Mouse (Mus musculus): ENCODE measurements around the gene Cel. TPM values are rescaled to one million over a fixed set of nuclear protein-coding genes. Genes with fewer than 3 reads are reported as not detected.

Gene Cel
- total and polyA plus RNA-seq, 2 experiments from 2014 or later, result not detected

- ATAC-seq, result no peak
- no peak overlapping the region for H3K4me3 ChIP-seq (ENCODE audit: low read length)
- H3K4me1 ChIP-seq (ENCODE audit: insufficient read depth, low read length), result no peaks in the 10 kb centered on the region
- H3K4me2 ChIP-seq (ENCODE audit: low read depth, low read length), result no peak overlapping the region
- WGBS, result 82% methylated on average over 7 of the region's 7 CpGs
- H3K36me3 ChIP-seq (ENCODE audit: insufficient read depth, low read length), result no peaks in the 10 kb centered on the region
- H3K9me3 ChIP-seq (ENCODE audit: low read length), result no peaks in the 10 kb centered on the region
- no peak overlapping the region for H3K9ac ChIP-seq (replicated peaks; ENCODE audit: low read length)
- no peak overlapping the region for H3K27ac ChIP-seq
- TF ChIP-seq CTCF (IDR thresholded peaks at IDR 0.05; ENCODE audit: low read depth), result no peak
- no peak for DNase-seq (ENCODE audit: low spot score)
- no peaks in the 10 kb centered on the region for H3K27me3 ChIP-seq (ENCODE audit: insufficient read depth, low read length)
Measured at GRCm38 (mm10) chr2:28597733-28598547, 34.7 kb upstream of the Cel start.

GRCm38 (mm10) chr2:28596998-28597397, 33.8 kb upstream of the Cel start:
- peak; percentile 49 for TF ChIP-seq CTCF (IDR thresholded peaks at IDR 0.05; ENCODE audit: low read depth)
- no peak for ATAC-seq
- H3K4me1 ChIP-seq (ENCODE audit: insufficient read depth, low read length), result no peaks in the 10 kb centered on the region
- H3K27ac ChIP-seq, result no peak overlapping the region
- no peaks in the 10 kb centered on the region for H3K27me3 ChIP-seq (ENCODE audit: insufficient read depth, low read length)
- H3K4me3 ChIP-seq (ENCODE audit: low read length), result no peak overlapping the region
- H3K4me2 ChIP-seq (ENCODE audit: low read depth, low read length), result no peak overlapping the region
- WGBS, result 91% methylated on average over 7 of the region's 7 CpGs
- no peaks in the 10 kb centered on the region for H3K9me3 ChIP-seq (ENCODE audit: low read length)
- no peak overlapping the region for H3K9ac ChIP-seq (replicated peaks; ENCODE audit: low read length)
- no peaks in the 10 kb centered on the region for H3K36me3 ChIP-seq (ENCODE audit: insufficient read depth, low read length)
- no peak for DNase-seq (ENCODE audit: low spot score)

GRCm38 (mm10) chr2:28596021-28596420, 32.8 kb upstream of the Cel start:
- WGBS, result 80% methylated on average over 7 of the region's 7 CpGs
- ATAC-seq (no peak), DNase-seq (ENCODE audit: low spot score) (no peak)
- Histone ChIP-seq H3K4me2 (ENCODE audit: low read depth, low read length) (no peak overlapping the region), H3K27me3 (ENCODE audit: insufficient read depth, low read length) (no peaks in the 10 kb centered on the region), H3K4me3 (ENCODE audit: low read length) (no peak overlapping the region), H3K4me1 (ENCODE audit: insufficient read depth, low read length) (no peaks in the 10 kb centered on the region), H3K27ac (no peak overlapping the region), H3K9ac (replicated peaks; ENCODE audit: low read length) (no peak overlapping the region), H3K36me3 (ENCODE audit: insufficient read depth, low read length) (no peaks in the 10 kb centered on the region), H3K9me3 (ENCODE audit: low read length) (no peaks in the 10 kb centered on the region)
- no peak for TF ChIP-seq CTCF (IDR thresholded peaks at IDR 0.05; ENCODE audit: low read depth)

GRCm38 (mm10) chr2:28592809-28593208, 29.6 kb upstream of the Cel start:
- Histone ChIP-seq H3K4me1 (ENCODE audit: insufficient read depth, low read length) (no peaks in the 10 kb centered on the region), H3K4me2 (ENCODE audit: low read depth, low read length) (no peak overlapping the region), H3K27me3 (ENCODE audit: insufficient read depth, low read length) (no peaks in the 10 kb centered on the region), H3K36me3 (ENCODE audit: insufficient read depth, low read length) (no peaks in the 10 kb centered on the region), H3K9ac (replicated peaks; ENCODE audit: low read length) (no peak overlapping the region), H3K4me3 (ENCODE audit: low read length) (no peak overlapping the region), H3K27ac (no peak overlapping the region), H3K9me3 (ENCODE audit: low read length) (no peaks in the 10 kb centered on the region)
- peak; percentile 84 for TF ChIP-seq CTCF (IDR thresholded peaks at IDR 0.05; ENCODE audit: low read depth)
- ATAC-seq (no peak), DNase-seq (ENCODE audit: low spot score) (peak; percentile 70)
- WGBS, result 8% methylated on average over 15 of the region's 15 CpGs

GRCm38 (mm10) chr2:28591479-28591878, 28.3 kb upstream of the Cel start:
- H3K4me1 ChIP-seq (ENCODE audit: insufficient read depth, low read length), result no peaks in the 10 kb centered on the region
- H3K4me3 ChIP-seq (ENCODE audit: low read length), result no peak overlapping the region
- ATAC-seq, result no peak
- no peak for DNase-seq (ENCODE audit: low spot score)
- no peaks in the 10 kb centered on the region for H3K27me3 ChIP-seq (ENCODE audit: insufficient read depth, low read length)
- H3K36me3 ChIP-seq (ENCODE audit: insufficient read depth, low read length), result no peaks in the 10 kb centered on the region
- no peak overlapping the region for H3K9ac ChIP-seq (replicated peaks; ENCODE audit: low read length)
- no peaks in the 10 kb centered on the region for H3K9me3 ChIP-seq (ENCODE audit: low read length)
- TF ChIP-seq CTCF (IDR thresholded peaks at IDR 0.05; ENCODE audit: low read depth), result no peak
- H3K4me2 ChIP-seq (ENCODE audit: low read depth, low read length), result no peak overlapping the region
- H3K27ac ChIP-seq, result no peak overlapping the region
- 65% methylated on average over 2 of the region's 2 CpGs for WGBS

GRCm38 (mm10) chr2:28588574-28588973, 25.4 kb upstream of the Cel start:
- TF ChIP-seq CTCF (IDR thresholded peaks at IDR 0.05; ENCODE audit: low read depth), result no peak
- no peaks in the 10 kb centered on the region for H3K4me1 ChIP-seq (ENCODE audit: insufficient read depth, low read length)
- H3K9me3 ChIP-seq (ENCODE audit: low read length), result no peaks in the 10 kb centered on the region
- 40% methylated on average over 1 of the region's 1 CpGs for WGBS
- H3K4me2 ChIP-seq (ENCODE audit: low read depth, low read length), result no peak overlapping the region
- H3K27me3 ChIP-seq (ENCODE audit: insufficient read depth, low read length), result no peaks in the 10 kb centered on the region
- H3K27ac ChIP-seq, result no peak overlapping the region
- no peaks in the 10 kb centered on the region for H3K36me3 ChIP-seq (ENCODE audit: insufficient read depth, low read length)
- H3K4me3 ChIP-seq (ENCODE audit: low read length), result no peak overlapping the region
- no peak for DNase-seq (ENCODE audit: low spot score)
- ATAC-seq, result no peak
- H3K9ac ChIP-seq (replicated peaks; ENCODE audit: low read length), result no peak overlapping the region

- Histone ChIP-seq H3K9me3 (ENCODE audit: low read length) (no peaks in the 10 kb centered on the region), H3K4me3 (ENCODE audit: low read length) (no peak overlapping the region), H3K36me3 (ENCODE audit: insufficient read depth, low read length) (no peaks in the 10 kb centered on the region), H3K27ac (no peak overlapping the region), H3K4me1 (ENCODE audit: insufficient read depth, low read length) (peaks cover 10% of the 10 kb centered on the region; the same call in 1 of the 2 replicates), H3K9ac (replicated peaks; ENCODE audit: low read length) (no peak overlapping the region), H3K27me3 (ENCODE audit: insufficient read depth, low read length) (no peaks in the 10 kb centered on the region), H3K4me2 (ENCODE audit: low read depth, low read length) (no peak overlapping the region)
- no peak for TF ChIP-seq CTCF (IDR thresholded peaks at IDR 0.05; ENCODE audit: low read depth)
- 54% methylated on average over 2 of the region's 2 CpGs for WGBS
- no peak for DNase-seq (ENCODE audit: low spot score)
- no peak for ATAC-seq
Measured at GRCm38 (mm10) chr2:28585730-28586129, 22.5 kb upstream of the Cel start.

Data from hindbrain, postnatal 0 days (tissue).